ENCODE assay signal across 18 mouse cellular contexts in genomic region chr5:116285532-116286176, GRCm38 (mm10). TPM values are rescaled to one million over a fixed set of nuclear protein-coding genes. Genes with fewer than 3 reads are reported as not detected.
DNase-seq lines count a peak whose midpoint lies in the region; ATAC-seq lines count a peak whose summit lies in the region.
"Had no signal": no experiment of that assay in that cellular context is flagged by ENCODE, and none has a peak within 500 bp of the region (broad histone marks: within the 10 kb centered on the region; RNA-seq: fewer than 3 reads in every experiment).

No protein-coding gene starts in this region.

- 33% methylated on average over 15 of the region's 15 CpGs for WGBS in heart, embryonic 12.5 days
- WGBS in limb, embryonic 10.5 days = 34% methylated on average over 15 of the region's 15 CpGs

- no peak overlapping the region for H3K4me2 ChIP-seq in heart, embryonic 12.5 days
- H3K4me2 ChIP-seq: heart, embryonic 13.5 days had no signal

- H3K4me1 ChIP-seq in heart, embryonic 12.5 days (replicated peaks) = peaks cover 21% of the 10 kb centered on the region
- H3K4me1 ChIP-seq in limb, embryonic 10.5 days = peaks cover 40% of the 10 kb centered on the region

- no peak for DNase-seq in heart, postnatal 14 days
- peak; percentile 22 for DNase-seq in retina, adult 2 months (ENCODE audit: low read depth, low spot score)
- DNase-seq in retina, embryonic 14.5 days (ENCODE audit: low spot score) = no peak
- no peak for DNase-seq in limb, embryonic 10.5 days (ENCODE audit: low spot score)
- no peak for DNase-seq in liver
- no peak for DNase-seq in spleen, postnatal 10 days (ENCODE audit: low spot score in 2 of 2)
- DNase-seq: adrenal gland, postnatal 14 days; B cell, adult 2 months; cerebellum, postnatal 14 days; gastrocnemius, postnatal 36 days; kidney, postnatal 14 days; layer of hippocampus, postnatal 36 days; liver, postnatal 0 days; lung, postnatal 4 days; right cerebral cortex, postnatal 4 days; thymus, postnatal 36 days had no signal

- H3K36me3 ChIP-seq in heart, embryonic 12.5 days = no peaks in the 10 kb centered on the region
- H3K36me3 ChIP-seq in limb, embryonic 10.5 days = no peaks in the 10 kb centered on the region
- H3K36me3 ChIP-seq: heart, embryonic 13.5 days had no signal

- no peak overlapping the region for H3K9ac ChIP-seq in heart, embryonic 12.5 days
- H3K9ac ChIP-seq: heart, embryonic 13.5 days; liver, postnatal 0 days had no signal

- no peak overlapping the region for H3K4me3 ChIP-seq in heart, embryonic 12.5 days
- H3K4me3 ChIP-seq in limb, embryonic 10.5 days = no peak overlapping the region
- H3K4me3 ChIP-seq: heart, embryonic 13.5 days had no signal

- intact Hi-C loops in heart, postnatal 14 days (cut with DNase I) = no loop called here

- H3K27ac ChIP-seq in heart, embryonic 12.5 days (ENCODE audit: poor library complexity, severe bottlenecking) = no peak overlapping the region
- H3K27ac ChIP-seq in limb, embryonic 10.5 days = peak overlapping the region; percentile 5; the same call in 1 of the 2 replicates
- H3K27ac ChIP-seq: heart, embryonic 13.5 days had no signal

- no peaks in the 10 kb centered on the region for H3K9me3 ChIP-seq in heart, embryonic 12.5 days (replicated peaks)
- no peaks in the 10 kb centered on the region for H3K9me3 ChIP-seq in limb, embryonic 10.5 days (replicated peaks)

- no peaks in the 10 kb centered on the region for H3K27me3 ChIP-seq in heart, embryonic 12.5 days (replicated peaks)
- H3K27me3 ChIP-seq in limb, embryonic 10.5 days (ENCODE audit: low read depth, poor library complexity, severe bottlenecking) = peaks cover 7% of the 10 kb centered on the region; the same call in 1 of the 2 replicates
- H3K27me3 ChIP-seq: heart, embryonic 13.5 days had no signal

- 0 out of 2 replicates have a peak, but pooled peaks have one; percentile 28 for ATAC-seq in heart, embryonic 12.5 days (ENCODE audit: insufficient number of reproducible peaks, low FRiP score)
- ATAC-seq: liver, postnatal 0 days had no signal

RNA-seq across cellular contexts. Expression of gene Ccdc60, which starts 3.1 kb away (rescaled TPM):
- 0.46 and 0.52 TPM in 2 replicates for polyA plus RNA-seq in heart, embryonic 12.5 days (2016; fragmentation: Nextera tagmentation; extraction: Ambion mirVana)
- not detected for total RNA-seq in heart, postnatal 14 days (2021)
- polyA plus RNA-seq in limb, embryonic 10.5 days (2016; fragmentation: Nextera tagmentation; extraction: Ambion mirVana) = 0.53 and 1.1 TPM in 2 replicates
- total RNA-seq: adrenal gland, postnatal 14 days; gastrocnemius, postnatal 36 days had no signal
- polyA plus RNA-seq: liver, postnatal 0 days had no signal
